Comparison of ENCODE assay signal across 9 mouse cellular contexts in the genomic region with DNA sequence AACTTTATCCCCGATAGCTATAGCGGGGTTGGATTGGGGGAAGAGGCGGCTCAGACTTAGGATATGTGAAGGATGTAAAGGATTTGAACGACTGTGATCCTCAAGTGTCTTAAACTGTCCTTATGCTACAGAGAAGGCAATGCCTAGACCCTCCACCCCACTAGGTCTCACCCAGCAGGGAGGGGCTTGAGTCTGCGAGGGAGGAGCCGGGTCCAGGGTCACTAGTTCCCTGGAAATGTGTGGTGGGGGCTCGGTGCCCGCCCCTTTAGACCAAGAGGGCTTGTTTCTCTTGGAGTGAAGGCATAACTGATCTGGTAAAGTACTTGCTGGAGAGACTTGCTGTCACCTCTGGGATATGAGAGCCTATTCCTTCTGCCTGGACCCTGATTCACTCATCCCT. TPM values are rescaled to one million over a fixed set of nuclear protein-coding genes. Genes with fewer than 3 reads are reported as not detected.
A peak's percentile ranks its signal among the peaks of the same experiment; 100 is the strongest.
DNase-seq lines count a peak whose midpoint lies in the region; ATAC-seq and TF ChIP-seq lines count a peak whose summit lies in the region.
"Had no signal": no experiment of that assay in that cellular context is flagged by ENCODE, and none has a peak within 500 bp of the region (broad histone marks: within the 10 kb centered on the region; RNA-seq: fewer than 3 reads in every experiment).

No protein-coding gene starts in this region.

- H3K4me2 ChIP-seq in liver, embryonic 11.5 days, result peak overlapping the region; percentile 95
- peak overlapping the region; percentile 87 for H3K4me2 ChIP-seq in limb, embryonic 11.5 days (ENCODE audit: low read depth, severe bottlenecking)
- H3K4me2 ChIP-seq in neural tube, embryonic 15.5 days, result peak overlapping the region; percentile 89

- TF ChIP-seq POLR2A in embryonic fibroblast, embryonic 13.5 days (IDR thresholded peaks at IDR 0.05; ENCODE audit: low read depth, low read length), result no peak

- no peak for DNase-seq in liver, embryonic 11.5 days (ENCODE audit: low spot score)
- DNase-seq in liver, result no peak
- DNase-seq in limb, embryonic 11.5 days (ENCODE audit: low spot score), result peak; percentile 67
- no peak for DNase-seq in frontal cortex, postnatal 14 days (ENCODE audit: low spot score in 2 of 2)
- no peak for DNase-seq in spleen, adult 12 weeks (ENCODE audit: low spot score)
- no peak for DNase-seq in kidney, postnatal 25 days

- no peaks in the 10 kb centered on the region; the same call in 1 of the 2 replicates for H3K36me3 ChIP-seq in liver, embryonic 11.5 days (ENCODE audit: control insufficient read depth, insufficient read depth, low read length)
- peaks cover 3% of the 10 kb centered on the region; the same call in 1 of the 2 replicates for H3K36me3 ChIP-seq in limb, embryonic 11.5 days (ENCODE audit: control insufficient read depth, insufficient read depth, low read length)
- peaks cover 7% of the 10 kb centered on the region; the same call in 1 of the 2 replicates for H3K36me3 ChIP-seq in neural tube, embryonic 15.5 days

- no peak overlapping the region for H3K27ac ChIP-seq in liver, embryonic 11.5 days (ENCODE audit: low read depth, low read length)
- H3K27ac ChIP-seq in embryonic fibroblast, embryonic 13.5 days (ENCODE audit: insufficient read depth, low read length), result no peak overlapping the region
- H3K27ac ChIP-seq in limb, embryonic 11.5 days (replicated peaks; ENCODE audit: low read depth, low read length), result no peak overlapping the region; the same call in 1 of the 2 replicates
- H3K27ac ChIP-seq in neural tube, embryonic 15.5 days (replicated peaks), result peak overlapping the region; percentile 95

- peak overlapping the region; percentile 69 for H3K4me3 ChIP-seq in liver, embryonic 11.5 days (ENCODE audit: low read depth, low read length)
- peak overlapping the region; percentile 50; the same call in 1 of the 2 replicates for H3K4me3 ChIP-seq in embryonic fibroblast, embryonic 13.5 days (ENCODE audit: insufficient read depth, low read length)
- H3K4me3 ChIP-seq in limb, embryonic 11.5 days (ENCODE audit: low read depth, low read length), result peak overlapping the region; percentile 85
- peak overlapping the region; percentile 94 for H3K4me3 ChIP-seq in neural tube, embryonic 15.5 days (replicated peaks)

- TF ChIP-seq CTCF in embryonic fibroblast, embryonic 13.5 days (IDR thresholded peaks at IDR 0.05; ENCODE audit: borderline replicate concordance, insufficient read depth, low read length), result no peak

- WGBS in liver, embryonic 11.5 days, result 3% methylated on average over 8 of the region's 8 CpGs
- 2% methylated on average over 8 of the region's 8 CpGs for WGBS in limb, embryonic 11.5 days
- 0% methylated on average over 8 of the region's 8 CpGs for WGBS in neural tube, embryonic 15.5 days

- H3K27me3 ChIP-seq in liver, embryonic 11.5 days (replicated peaks; ENCODE audit: control insufficient read depth, insufficient read depth, low read length), result peaks cover 61% of the 10 kb centered on the region
- H3K27me3 ChIP-seq in limb, embryonic 11.5 days (ENCODE audit: control insufficient read depth, insufficient read depth, low read length), result no peaks in the 10 kb centered on the region
- H3K27me3 ChIP-seq in neural tube, embryonic 15.5 days (replicated peaks), result no peaks in the 10 kb centered on the region

- H3K4me1 ChIP-seq in liver, embryonic 11.5 days (replicated peaks; ENCODE audit: control insufficient read depth, insufficient read depth, low read length), result no peaks in the 10 kb centered on the region; the same call in 1 of the 2 replicates
- H3K4me1 ChIP-seq in embryonic fibroblast, embryonic 13.5 days (ENCODE audit: control insufficient read depth, insufficient read depth, low read length), result 0 out of 2 replicates have a peak, but pooled peaks cover 3% of the 10 kb centered on the region
- H3K4me1 ChIP-seq in limb, embryonic 11.5 days (ENCODE audit: control insufficient read depth, insufficient read depth, low read length), result peaks cover 12% of the 10 kb centered on the region
- H3K4me1 ChIP-seq in neural tube, embryonic 15.5 days, result peaks cover 45% of the 10 kb centered on the region

- H3K9ac ChIP-seq in liver, embryonic 11.5 days (ENCODE audit: low read depth, low read length), result no peak overlapping the region
- H3K9ac ChIP-seq in limb, embryonic 11.5 days (ENCODE audit: low read length), result peak overlapping the region; percentile 92
- peak overlapping the region; percentile 94 for H3K9ac ChIP-seq in neural tube, embryonic 15.5 days (replicated peaks)

- no peaks in the 10 kb centered on the region for H3K9me3 ChIP-seq in liver, embryonic 11.5 days (ENCODE audit: control insufficient read depth, low read length)
- H3K9me3 ChIP-seq in limb, embryonic 11.5 days (ENCODE audit: control insufficient read depth, low read length), result no peaks in the 10 kb centered on the region
- no peaks in the 10 kb centered on the region for H3K9me3 ChIP-seq in neural tube, embryonic 15.5 days (replicated peaks)
- H3K9me3 ChIP-seq: megakaryocyte, embryonic 14.5 days had no signal

- ATAC-seq in liver, embryonic 11.5 days (replicated peaks; ENCODE audit: low FRiP score), result no peak
- no peak; the same call in 1 of the 2 replicates for ATAC-seq in limb, embryonic 11.5 days (ENCODE audit: insufficient number of reproducible peaks, low FRiP score, low TSS enrichment, low read depth)
- no peak for ATAC-seq in neural tube, embryonic 15.5 days (ENCODE audit: low FRiP score)

RNA-seq across cellular contexts. Expression of a gene that starts 1.4 kb away (rescaled TPM):
- 4.8 and 5.5 TPM in 2 replicates for polyA plus RNA-seq in liver, embryonic 11.5 days (2014; fragmentation: Nextera tagmentation; extraction: Ambion mirVana)
- not detected in 2 replicates for polyA plus RNA-seq in embryonic fibroblast, embryonic 13.5 days (2011; ENCODE audit: insufficient read length, low read depth, missing spikeins)
- 44.5 and 46.2 TPM in 2 replicates for polyA plus RNA-seq in limb, embryonic 11.5 days (2014; fragmentation: Nextera tagmentation; extraction: Ambion mirVana)
- 7.9 and 8.9 TPM in 2 replicates for polyA plus RNA-seq in neural tube, embryonic 15.5 days (2015; fragmentation: Nextera tagmentation; extraction: Ambion mirVana)

RNA-seq across cellular contexts. Expression of a gene that starts 41.1 kb away (rescaled TPM):
- 12.0 and 15.0 TPM in 2 replicates for polyA plus RNA-seq in liver, embryonic 11.5 days (2014; fragmentation: Nextera tagmentation; extraction: Ambion mirVana)
- polyA plus RNA-seq in embryonic fibroblast, embryonic 13.5 days (2011; ENCODE audit: insufficient read length, low read depth, missing spikeins), result 25.1 and 42.1 TPM in 2 replicates
- polyA plus RNA-seq in limb, embryonic 11.5 days (2014; fragmentation: Nextera tagmentation; extraction: Ambion mirVana), result 13.5 and 15.0 TPM in 2 replicates
- polyA plus RNA-seq in neural tube, embryonic 15.5 days (2015; fragmentation: Nextera tagmentation; extraction: Ambion mirVana), result 15.1 and 17.8 TPM in 2 replicates

RNA-seq across cellular contexts. Expression of a gene that starts 52.8 kb away (rescaled TPM):
- 7.3 and 7.5 TPM in 2 replicates for polyA plus RNA-seq in liver, embryonic 11.5 days (2014; fragmentation: Nextera tagmentation; extraction: Ambion mirVana)
- polyA plus RNA-seq in embryonic fibroblast, embryonic 13.5 days (2011; ENCODE audit: insufficient read length, low read depth, missing spikeins), result 1.5 and 2.7 TPM in 2 replicates
- 7.2 and 8.2 TPM in 2 replicates for polyA plus RNA-seq in limb, embryonic 11.5 days (2014; fragmentation: Nextera tagmentation; extraction: Ambion mirVana)
- polyA plus RNA-seq in neural tube, embryonic 15.5 days (2015; fragmentation: Nextera tagmentation; extraction: Ambion mirVana), result 6.4 and 8.9 TPM in 2 replicates
